Mouse (Mus musculus) heart, embryonic 11.5 days (tissue): Measurements from ENCODE around the gene Bik. TPM values are rescaled to one million over a fixed set of nuclear protein-coding genes. Genes with fewer than 3 reads are reported as not detected.
A peak's percentile ranks its signal among the peaks of the same experiment; 100 is the strongest.

Experiments
- ATAC-seq: fragments of 200-750 bp; cut with Nextera tagmentation; replicated peaks from 2 replicates; pipeline ENCODE4 v1.8.0; 2017; ENCODE audit warnings: moderate library complexity; ENCODE audit not compliant: insufficient number of reproducible peaks, low FRiP score, low TSS enrichment
- H3K27ac ChIP-seq: fragments of 300-500 bp; sonication (generic); 2 replicates; pipeline ENCODE4 v1.5.1; 2014; ENCODE audit warnings: mild to moderate bottlenecking, low read depth, low read length
- H3K27me3 ChIP-seq: fragments of 300-500 bp; sonication (generic); 2 replicates; pipeline ENCODE4 v1.6.1; 2014; ENCODE audit warnings: mild to moderate bottlenecking, low read length, mixed read lengths; ENCODE audit not compliant: control insufficient read depth, insufficient read depth
- H3K36me3 ChIP-seq: fragments of 300-500 bp; sonication (generic); 2 replicates; pipeline ENCODE4 v1.6.1; 2014; ENCODE audit warnings: mild to moderate bottlenecking, low read length, moderate library complexity, mixed read lengths; ENCODE audit not compliant: control insufficient read depth, insufficient read depth
- H3K4me1 ChIP-seq: fragments of 300-500 bp; sonication (generic); 2 replicates; pipeline ENCODE4 v1.6.1; 2014; ENCODE audit warnings: low read length; ENCODE audit not compliant: control insufficient read depth, insufficient read depth
- H3K4me2 ChIP-seq: fragments of 300-500 bp; sonication (generic); 2 replicates; pipeline ENCODE4 v1.6.1; 2014; ENCODE audit warnings: mild to moderate bottlenecking, moderate library complexity
- H3K4me3 ChIP-seq: fragments of 300-500 bp; sonication (generic); 2 replicates; pipeline ENCODE4 v1.5.1; 2014; ENCODE audit warnings: low read depth, low read length
- H3K9ac ChIP-seq: fragments of 300-500 bp; sonication (generic); 2 replicates; pipeline ENCODE4 v1.6.1; 2014; ENCODE audit warnings: mild to moderate bottlenecking, low read depth, low read length, moderate library complexity
- H3K9me3 ChIP-seq: fragments of 300-500 bp; sonication (generic); replicated peaks from 2 replicates; pipeline ENCODE4 v1.6.1; 2016; ENCODE audit warnings: low read length; ENCODE audit not compliant: control insufficient read depth
- WGBS: fragments of 180-500 bp; shearing (Covaris S2); extraction: QIAGEN DNeasy Blood & Tissue Kit; methylation state at CpG from one replicate; pipeline ENCODE4 v1.1.7; 2014; ENCODE audit not compliant: insufficient replicate concordance; 5-methylcytosine and 5-hydroxymethylcytosine counted together
- polyA plus RNA-seq: library from polyadenylated mRNA; unstranded; fragments of >200 nt; fragmentation: Nextera tagmentation; extraction: Ambion mirVana; gene quantifications from 2 replicates; pipeline ENCODE4 v1.2.1, GENCODE M21; 2014

Bik gene
- polyA plus RNA-seq, 1 experiment from 2014 or later: 33.0 TPM

DNA sequence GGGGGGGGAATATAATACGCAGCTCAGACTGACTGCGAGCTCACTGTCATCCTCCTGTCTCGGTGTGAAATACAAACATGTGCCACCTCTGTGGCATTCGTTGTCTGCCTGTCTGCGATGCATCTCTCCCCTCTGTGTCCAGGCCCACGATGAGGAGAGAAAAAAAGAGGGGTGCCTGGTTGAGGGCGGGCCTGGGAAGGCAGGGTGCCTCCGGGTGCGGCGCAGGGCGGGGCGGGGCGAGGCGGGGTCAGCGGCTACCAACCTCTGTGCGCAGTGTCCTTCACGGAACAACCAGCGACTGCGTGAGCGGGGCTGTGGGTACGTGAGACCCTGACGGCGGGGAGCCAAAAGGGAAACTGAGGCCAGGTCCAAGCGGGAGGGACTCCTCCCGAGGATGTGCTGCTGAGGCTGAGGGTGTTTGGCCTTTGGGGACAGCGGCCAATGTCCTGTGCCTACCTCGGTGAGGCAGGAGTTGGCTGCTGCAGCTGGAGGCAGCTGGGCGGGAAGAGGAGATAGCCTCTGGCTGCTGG is 36.7 kb downstream of the Bik start, which contains the start of the genes Tspo and Mcat:
Gene Tspo, plus strand, starts transcription at position 266 of the 530 bp plus-strand sequence.
Gene Mcat, minus strand, starts transcription at position 461 of the 530 bp plus-strand sequence.
- H3K9me3 ChIP-seq: no peaks in the 10 kb centered on the region
- H3K4me3 ChIP-seq: peak within 1 kb of the TSS; percentile 58
- H3K27me3 ChIP-seq: no peaks in the 10 kb centered on the region
- peak within 1 kb of the TSS; percentile 77 for H3K9ac ChIP-seq
- peak within 1 kb of the TSS; percentile 78 for H3K27ac ChIP-seq
- H3K4me1 ChIP-seq: peaks cover 8% of the 10 kb centered on the region; the same call in 1 of the 2 replicates
- H3K4me2 ChIP-seq: peak within 1 kb of the TSS; percentile 83
- H3K36me3 ChIP-seq: no peaks in the 10 kb centered on the region
- peak; percentile 75 for ATAC-seq
- WGBS: 2% methylated on average over 28 of the region's 28 CpGs

DNA sequence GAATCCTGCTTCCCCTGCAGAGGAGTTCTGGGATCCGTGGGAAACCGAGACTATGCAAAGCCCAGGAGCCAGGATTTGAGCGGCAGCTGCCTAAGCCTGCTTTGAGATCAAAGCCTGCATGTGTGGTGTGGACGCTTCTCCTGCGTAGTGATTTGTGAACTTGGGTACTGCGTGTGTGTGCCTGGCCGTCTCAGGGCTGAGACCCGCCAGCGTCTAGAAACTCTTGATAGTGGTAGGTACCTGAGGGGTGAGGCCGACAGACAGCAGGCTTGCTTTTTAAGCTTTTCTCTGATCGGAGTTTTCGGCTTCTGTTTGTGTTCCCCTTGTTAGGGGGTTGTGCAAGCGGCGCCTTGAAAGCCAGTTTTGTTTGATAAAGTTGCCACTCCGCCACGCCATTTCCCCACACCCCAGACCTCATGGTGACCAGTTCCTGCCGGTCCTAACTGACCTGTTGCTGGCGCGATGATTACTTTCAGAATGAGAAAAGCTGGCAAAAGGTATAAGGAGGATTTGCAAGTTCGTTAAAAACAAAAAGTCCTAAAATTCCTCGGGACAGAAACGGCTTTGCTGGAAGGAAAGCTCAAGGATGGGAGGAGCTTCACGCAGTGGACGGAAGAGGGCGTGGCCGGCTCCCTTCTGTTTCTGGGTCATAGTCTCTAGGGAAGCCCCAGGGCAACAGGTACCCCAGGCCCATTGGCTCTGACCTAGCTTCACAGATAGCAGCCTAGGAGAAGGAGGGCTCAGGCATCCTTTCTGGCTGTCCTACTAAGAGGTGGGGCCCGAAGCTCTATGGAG is 37.4 kb downstream of the Bik start:
- Histone ChIP-seq H3K9ac (peak overlapping the region; percentile 77), H3K4me3 (peak overlapping the region; percentile 58), H3K36me3 (no peaks in the 10 kb centered on the region), H3K4me2 (peak overlapping the region; percentile 83), H3K4me1 (peaks cover 8% of the 10 kb centered on the region; the same call in 1 of the 2 replicates), H3K9me3 (no peaks in the 10 kb centered on the region), H3K27ac (peak overlapping the region; percentile 78), H3K27me3 (no peaks in the 10 kb centered on the region)
- 2% methylated on average over 27 of the region's 27 CpGs for WGBS
- peak; percentile 16; the same call in 1 of the 2 replicates for ATAC-seq

DNA sequence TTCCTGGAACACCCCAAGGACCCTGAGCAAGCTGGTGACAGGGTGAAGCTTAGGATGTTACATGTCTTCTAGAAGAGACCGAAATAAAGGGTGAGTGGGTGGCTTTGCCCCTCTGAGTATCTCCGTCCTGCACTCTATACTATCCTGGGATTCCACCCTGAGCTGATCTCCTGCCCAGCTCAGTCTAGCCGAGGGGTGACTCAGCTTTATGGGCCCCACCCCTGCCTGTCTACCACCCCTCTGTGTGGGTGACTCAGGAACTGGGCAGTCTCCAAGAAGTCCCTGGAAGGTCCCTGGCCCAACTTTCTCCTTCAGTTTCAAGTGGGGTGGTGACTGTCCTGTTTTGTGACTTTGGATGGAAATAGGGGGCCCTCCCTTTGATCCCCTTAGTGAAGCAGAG is 38.8 kb downstream of the Bik start:
- Histone ChIP-seq H3K4me3 (no peak overlapping the region), H3K4me1 (peaks cover 8% of the 10 kb centered on the region; the same call in 1 of the 2 replicates), H3K36me3 (no peaks in the 10 kb centered on the region), H3K9me3 (no peaks in the 10 kb centered on the region), H3K27me3 (no peaks in the 10 kb centered on the region), H3K27ac (no peak overlapping the region), H3K9ac (no peak overlapping the region), H3K4me2 (peak overlapping the region; percentile 24)
- 71% methylated on average over 3 of the region's 3 CpGs for WGBS
- ATAC-seq: peak; percentile 79

DNA sequence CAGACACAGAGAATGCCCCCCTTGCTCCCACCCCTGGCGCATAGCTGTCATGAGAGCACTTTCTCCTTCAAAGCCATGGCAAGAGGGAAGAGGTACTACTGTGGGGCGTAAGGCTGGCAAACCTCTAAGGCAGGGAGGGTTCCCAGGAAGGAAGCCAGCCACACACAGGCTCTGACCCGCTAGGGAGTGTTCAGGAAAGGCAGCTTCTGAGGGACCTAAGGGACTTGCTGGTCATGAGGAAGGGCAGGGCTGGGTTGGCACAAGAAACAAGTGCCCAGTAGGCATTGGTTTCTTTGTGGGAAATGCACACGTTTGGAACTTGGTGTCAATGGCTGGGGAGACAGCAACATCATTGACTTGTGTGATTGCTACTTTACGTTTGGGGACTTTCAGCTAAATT is 39.3 kb downstream of the Bik start:
- no peaks in the 10 kb centered on the region for H3K27me3 ChIP-seq
- H3K4me3 ChIP-seq: no peak overlapping the region
- peaks cover 8% of the 10 kb centered on the region; the same call in 1 of the 2 replicates for H3K4me1 ChIP-seq
- H3K36me3 ChIP-seq: no peaks in the 10 kb centered on the region
- no peak for ATAC-seq
- H3K4me2 ChIP-seq: peak overlapping the region; percentile 24
- no peak overlapping the region for H3K9ac ChIP-seq
- WGBS: 75% methylated on average over 5 of the region's 5 CpGs
- H3K27ac ChIP-seq: no peak overlapping the region
- no peaks in the 10 kb centered on the region for H3K9me3 ChIP-seq

DNA sequence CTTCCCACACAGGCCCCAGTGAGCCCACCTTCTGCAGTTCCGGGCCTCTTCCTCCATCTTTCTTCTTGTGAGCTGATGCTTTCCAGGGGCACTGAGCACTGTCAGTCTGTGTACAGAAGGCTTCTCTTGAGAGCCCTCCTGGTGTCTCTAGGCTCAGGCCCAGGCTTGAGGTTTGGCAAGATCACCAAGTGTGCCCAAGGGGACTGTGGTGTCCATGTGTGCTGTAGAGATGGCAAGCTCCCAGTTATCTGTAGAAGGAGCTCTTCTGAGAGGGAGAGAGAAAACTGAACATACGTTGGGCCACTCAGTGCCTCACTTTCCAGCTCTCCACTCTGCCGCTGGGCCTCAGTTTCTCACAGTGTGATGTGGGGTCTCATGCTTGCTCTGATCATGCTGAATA is 41.1 kb downstream of the Bik start:
- Histone ChIP-seq H3K4me3 (no peak overlapping the region), H3K4me1 (peaks cover 5% of the 10 kb centered on the region; the same call in 1 of the 2 replicates), H3K27ac (no peak overlapping the region), H3K27me3 (no peaks in the 10 kb centered on the region), H3K4me2 (no peak overlapping the region), H3K36me3 (no peaks in the 10 kb centered on the region), H3K9me3 (no peaks in the 10 kb centered on the region), H3K9ac (no peak overlapping the region)
- 88% methylated on average over 3 of the region's 3 CpGs for WGBS
- ATAC-seq: no peak

DNA sequence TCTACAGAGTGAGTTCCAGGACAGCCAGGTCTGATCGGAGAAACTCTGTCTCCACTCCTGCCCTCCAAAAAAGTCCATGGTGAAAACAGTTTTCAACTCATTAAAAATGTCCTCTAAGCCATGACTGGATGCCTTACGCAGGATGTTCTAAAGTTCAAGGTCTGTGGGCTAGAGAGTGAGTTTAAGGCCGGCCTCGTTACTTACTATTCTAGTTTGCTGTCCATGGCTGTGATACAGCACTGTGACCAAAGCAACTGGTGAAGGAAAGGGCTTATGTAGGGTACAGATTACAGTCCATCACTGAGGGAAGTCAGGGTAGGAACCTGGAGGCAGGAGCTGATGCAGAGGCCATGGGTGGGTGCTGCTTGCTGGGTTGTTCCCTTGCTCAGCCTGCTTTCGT is 41.9 kb downstream of the Bik start:
- whole genome bisulfite sequencing: 92% methylated on average over 5 of the region's 5 CpGs
- no peak for ATAC-seq
- H3K27ac ChIP-seq: no peak overlapping the region
- 0 out of 2 replicates have a peak, but pooled peaks cover 3% of the 10 kb centered on the region for H3K4me1 ChIP-seq
- no peak overlapping the region for H3K4me3 ChIP-seq
- no peaks in the 10 kb centered on the region for H3K27me3 ChIP-seq
- no peak overlapping the region for H3K4me2 ChIP-seq
- H3K9ac ChIP-seq: no peak overlapping the region
- no peaks in the 10 kb centered on the region for H3K9me3 ChIP-seq
- H3K36me3 ChIP-seq: no peaks in the 10 kb centered on the region

DNA sequence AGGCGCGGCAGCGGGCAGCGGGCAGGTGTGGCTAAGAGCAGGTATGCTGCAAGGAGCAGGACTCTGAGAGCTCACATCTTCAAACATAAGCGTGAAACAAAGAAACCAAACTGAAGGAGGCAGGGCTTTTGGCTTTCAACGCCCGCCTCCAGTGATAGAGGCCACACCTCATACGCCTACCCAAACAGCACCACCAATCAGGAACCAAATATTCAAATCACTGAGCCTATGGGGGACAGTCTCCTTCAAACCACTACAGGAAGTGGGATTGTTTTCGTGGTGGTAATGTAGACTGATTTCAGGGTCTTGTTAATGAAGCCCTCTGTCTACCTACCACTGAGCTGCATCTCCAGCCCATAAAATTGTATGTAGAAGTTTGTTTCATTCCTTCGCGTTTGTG is 43.0 kb downstream of the Bik start:
- Histone ChIP-seq H3K4me2 (no peak overlapping the region), H3K9ac (no peak overlapping the region), H3K27ac (no peak overlapping the region), H3K4me1 (no peaks in the 10 kb centered on the region), H3K4me3 (no peak overlapping the region), H3K27me3 (no peaks in the 10 kb centered on the region), H3K36me3 (0 out of 2 replicates have a peak, but pooled peaks cover 2% of the 10 kb centered on the region), H3K9me3 (no peaks in the 10 kb centered on the region)
- 45% methylated on average over 11 of the region's 11 CpGs for WGBS
- no peak for ATAC-seq

DNA sequence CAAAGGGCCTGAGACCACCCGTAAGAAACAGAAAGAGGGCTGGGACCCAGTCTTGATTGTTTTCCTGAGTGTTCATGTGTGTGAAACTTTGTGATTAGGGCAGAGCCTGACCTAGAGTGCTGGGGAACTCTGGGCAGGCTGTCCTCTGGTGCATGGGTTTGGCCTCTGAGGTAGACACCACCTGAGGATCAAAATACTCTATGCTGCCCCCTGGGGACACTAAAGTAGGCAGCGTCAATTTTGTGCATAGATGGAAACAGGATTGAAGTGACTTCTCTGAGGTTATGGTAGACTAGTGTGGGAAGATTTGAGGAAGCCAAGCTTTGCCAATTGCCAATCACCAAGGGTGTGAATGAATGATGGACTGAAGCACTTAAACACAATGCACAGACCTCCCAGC is 44.0 kb downstream of the Bik start:
- no peaks in the 10 kb centered on the region for H3K27me3 ChIP-seq
- no peak overlapping the region for H3K4me2 ChIP-seq
- 65% methylated on average over 2 of the region's 2 CpGs for WGBS
- ATAC-seq: no peak
- no peaks in the 10 kb centered on the region for H3K9me3 ChIP-seq
- H3K4me1 ChIP-seq: no peaks in the 10 kb centered on the region
- H3K27ac ChIP-seq: no peak overlapping the region
- peaks cover 8% of the 10 kb centered on the region for H3K36me3 ChIP-seq
- no peak overlapping the region for H3K9ac ChIP-seq
- no peak overlapping the region for H3K4me3 ChIP-seq
